In the genomic region with DNA sequence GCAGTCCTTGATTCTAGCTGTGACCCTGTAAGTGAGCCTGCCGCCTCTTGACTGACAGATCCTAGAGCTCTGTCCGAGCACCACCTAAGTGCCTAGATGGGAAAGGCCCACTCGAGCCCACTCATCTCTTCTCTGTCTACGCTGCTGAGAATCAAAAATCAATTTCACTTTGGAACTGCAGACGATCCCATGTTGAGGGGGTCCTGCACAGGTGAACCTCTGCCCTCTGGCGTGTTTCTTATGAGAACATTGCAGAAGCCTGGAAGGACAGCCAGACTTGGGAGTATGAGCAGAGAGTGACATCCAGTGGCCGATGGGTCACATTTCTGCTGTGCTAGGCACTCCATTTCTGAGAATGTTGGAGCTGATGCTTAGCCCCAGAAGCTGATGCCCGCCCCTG, we compare ENCODE assay signal across 8 mouse cellular contexts. TPM values are rescaled to one million over a fixed set of nuclear protein-coding genes. Genes with fewer than 3 reads are reported as not detected.
DNase-seq lines count a peak whose midpoint lies in the region; ATAC-seq and TF ChIP-seq lines count a peak whose summit lies in the region.

No protein-coding gene starts in this region.

- peak; percentile 69 for ATAC-seq in intestine, embryonic 16.5 days
- ATAC-seq in neural tube, embryonic 14.5 days (ENCODE audit: low read depth), result peak; percentile 72

- DNase-seq in right cerebral cortex, adult 2 months (ENCODE audit: low spot score in 2 of 2), result peak; percentile 22 to 30
- DNase-seq in right cerebral cortex, postnatal 36 days (ENCODE audit: low spot score in 2 of 2), result no peak
- peak; percentile 36 for DNase-seq in gastrocnemius, adult 2 months
- peak; percentile 40 for DNase-seq in lung, adult 2 months
- DNase-seq in yolk sac, embryonic 10.5 days (ENCODE audit: low spot score), result peak; percentile 32

- no peak for TF ChIP-seq POLR2A in bone marrow, adult 2 months (IDR thresholded peaks at IDR 0.05; ENCODE audit: borderline replicate concordance, control insufficient read depth, low read depth, low read length)
- TF ChIP-seq POLR2A in lung, adult 2 months (IDR thresholded peaks at IDR 0.05; ENCODE audit: borderline replicate concordance, extremely low read depth, low read depth, low read length), result no peak

- no peaks in the 10 kb centered on the region for H3K36me3 ChIP-seq in intestine, embryonic 16.5 days (ENCODE audit: control insufficient read depth, insufficient read depth, low read length)
- no peaks in the 10 kb centered on the region for H3K36me3 ChIP-seq in neural tube, embryonic 14.5 days (ENCODE audit: control insufficient read depth, insufficient read depth, low read length)

- no peak overlapping the region for H3K9ac ChIP-seq in intestine, embryonic 16.5 days (ENCODE audit: low read depth, low read length)
- no peak overlapping the region for H3K9ac ChIP-seq in neural tube, embryonic 14.5 days (replicated peaks; ENCODE audit: low read depth, low read length)

- no peaks in the 10 kb centered on the region for H3K9me3 ChIP-seq in intestine, embryonic 16.5 days (ENCODE audit: control insufficient read depth, low read length)
- H3K9me3 ChIP-seq in neural tube, embryonic 14.5 days (ENCODE audit: control insufficient read depth, low read length), result no peaks in the 10 kb centered on the region

- no peak overlapping the region for H3K4me2 ChIP-seq in intestine, embryonic 16.5 days (ENCODE audit: low read depth, low read length)
- H3K4me2 ChIP-seq in neural tube, embryonic 14.5 days (ENCODE audit: low read depth, low read length), result no peak overlapping the region

- TF ChIP-seq CTCF in bone marrow, adult 2 months (IDR thresholded peaks at IDR 0.05; ENCODE audit: control insufficient read depth, insufficient read depth, low read length), result peak; percentile 95
- peak; percentile 63 for TF ChIP-seq CTCF in gastrocnemius, adult 2 months (IDR thresholded peaks at IDR 0.05)
- peak; percentile 88 for TF ChIP-seq CTCF in lung, adult 2 months (IDR thresholded peaks at IDR 0.05; ENCODE audit: insufficient read depth, low read length)

- WGBS in bone marrow, adult 2 months, result 5% methylated on average over 8 of the region's 8 CpGs
- WGBS in intestine, embryonic 16.5 days, result 54% methylated on average over 8 of the region's 8 CpGs
- 30% methylated on average over 8 of the region's 8 CpGs for WGBS in lung, adult 2 months
- 67% methylated on average over 8 of the region's 8 CpGs for WGBS in neural tube, embryonic 14.5 days

- H3K27me3 ChIP-seq in intestine, embryonic 16.5 days (replicated peaks; ENCODE audit: control insufficient read depth, insufficient read depth, low read length), result no peaks in the 10 kb centered on the region
- H3K27me3 ChIP-seq in neural tube, embryonic 14.5 days (ENCODE audit: control insufficient read depth, insufficient read depth, low read length), result no peaks in the 10 kb centered on the region

- H3K27ac ChIP-seq in bone marrow, adult 2 months (ENCODE audit: control insufficient read depth, insufficient read depth, low read depth, low read length, poor library complexity), result peak overlapping the region; percentile 95
- H3K27ac ChIP-seq in gastrocnemius, adult 2 months, result no peak overlapping the region
- no peak overlapping the region for H3K27ac ChIP-seq in intestine, embryonic 16.5 days (ENCODE audit: low read length)
- H3K27ac ChIP-seq in neural tube, embryonic 14.5 days (ENCODE audit: low read depth, low read length), result no peak overlapping the region

- peak overlapping the region; percentile 3 for H3K4me3 ChIP-seq in bone marrow, adult 2 months (replicated peaks; ENCODE audit: control insufficient read depth, low read depth, low read length)
- H3K4me3 ChIP-seq in gastrocnemius, adult 2 months, result no peak overlapping the region
- no peak overlapping the region for H3K4me3 ChIP-seq in intestine, embryonic 16.5 days (ENCODE audit: low read length)
- no peak overlapping the region for H3K4me3 ChIP-seq in lung, adult 2 months (replicated peaks; ENCODE audit: extremely low read depth, low read depth, low read length)
- no peak overlapping the region for H3K4me3 ChIP-seq in neural tube, embryonic 14.5 days (ENCODE audit: low read depth, low read length)

- H3K4me1 ChIP-seq in bone marrow, adult 2 months (ENCODE audit: control insufficient read depth, insufficient read depth, low read length), result peaks cover 6% of the 10 kb centered on the region
- 0 out of 2 replicates have a peak, but pooled peaks cover 2% of the 10 kb centered on the region for H3K4me1 ChIP-seq in intestine, embryonic 16.5 days (ENCODE audit: control insufficient read depth, insufficient read depth, low read length)
- H3K4me1 ChIP-seq in lung, adult 2 months (ENCODE audit: control insufficient read depth, insufficient read depth, low read length), result peaks cover 9% of the 10 kb centered on the region
- no peaks in the 10 kb centered on the region for H3K4me1 ChIP-seq in neural tube, embryonic 14.5 days (ENCODE audit: control insufficient read depth, insufficient read depth, low read length)

- intact Hi-C loops in gastrocnemius, adult 2 months (cut with DNase I), result loop anchor here (5.0 to 10.0 kb wide), 2 partner anchors 201 to 448 kb away; no protein-coding TSS in a partner anchor

RNA-seq across cellular contexts. Expression of gene Il20ra, which starts 19.4 kb away (rescaled TPM):
- polyA plus RNA-seq in bone marrow, adult 2 months (2011; ENCODE audit: insufficient read depth, insufficient read length, low replicate concordance, missing spikeins), result not detected in 2 replicates
- total RNA-seq in gastrocnemius, adult 2 months (2021), result not detected
- polyA plus RNA-seq in intestine, embryonic 16.5 days (2015; fragmentation: Nextera tagmentation; extraction: Ambion mirVana), result 0.09 and 0.12 TPM in 2 replicates
- polyA plus RNA-seq in lung, adult 2 months (2012; rRNA removed), result 0.13 TPM in 1 of 2 replicates, not detected in the other
- polyA plus RNA-seq in neural tube, embryonic 14.5 days (2014; fragmentation: Nextera tagmentation; extraction: Ambion mirVana), result 0.85 and 2.2 TPM in 2 replicates

Comparison
In these comparisons a context has a peak if more than half of its experiments do, and no peak if none do; other contexts are left out.
1. DNase-seq: peak in right cerebral cortex, adult 2 months (2 of 2), gastrocnemius, adult 2 months (single experiment), lung, adult 2 months (single experiment) and yolk sac, embryonic 10.5 days (single experiment); none in right cerebral cortex, postnatal 36 days (0 of 2).
2. Peak in every context shown above with its lines, with median percentiles within 50 percentile points of each other: CTCF ChIP-seq.